Mouse (Mus musculus) limb, embryonic 15.5 days (tissue): ENCODE results near the gene 4930522L14Rik. TPM values are rescaled to one million over a fixed set of nuclear protein-coding genes. Genes with fewer than 3 reads are reported as not detected.
A peak's percentile ranks its signal among the peaks of the same experiment; 100 is the strongest.
"Not testable (repeated sequence)": the region's sequence is repeated elsewhere in the genome, so short reads cannot be mapped to it uniquely, and the experiment has no call there.

ENCODE experiments used
- ATAC-seq: fragments of 200-750 bp; cut with Nextera tagmentation; 2 replicates; pipeline ENCODE4 v1.8.0; 2017; ENCODE audit warnings: low read depth, moderate TSS enrichment; ENCODE audit not compliant: insufficient number of reproducible peaks, low FRiP score, low TSS enrichment
- H3K27ac ChIP-seq: fragments of 300-500 bp; sonication (generic); 2 replicates; pipeline ENCODE4 v1.5.1; 2015; ENCODE audit warnings: moderate library complexity, mild to moderate bottlenecking, inconsistent platforms
- H3K27me3 ChIP-seq: fragments of 300-500 bp; sonication (generic); 2 replicates; pipeline ENCODE4 v1.6.1; 2015; ENCODE audit warnings: inconsistent platforms
- H3K36me3 ChIP-seq: fragments of 300-500 bp; sonication (generic); 2 replicates; pipeline ENCODE4 v1.6.1; 2015; ENCODE audit warnings: inconsistent platforms
- H3K4me1 ChIP-seq: fragments of 300-500 bp; sonication (generic); 2 replicates; pipeline ENCODE4 v1.6.1; 2015; ENCODE audit warnings: inconsistent platforms
- H3K4me2 ChIP-seq: fragments of 300-500 bp; sonication (generic); 2 replicates; pipeline ENCODE4 v1.6.1; 2015; ENCODE audit warnings: mild to moderate bottlenecking, inconsistent platforms
- H3K4me3 ChIP-seq: fragments of 300-500 bp; sonication (generic); 2 replicates; pipeline ENCODE4 v1.5.1; 2015; ENCODE audit warnings: mild to moderate bottlenecking, inconsistent platforms
- H3K9ac ChIP-seq: fragments of 300-500 bp; sonication (generic); 2 replicates; pipeline ENCODE4 v1.6.1; 2015; ENCODE audit warnings: inconsistent platforms
- H3K9me3 ChIP-seq: fragments of 300-500 bp; sonication (generic); 2 replicates; pipeline ENCODE4 v1.6.1; 2016; ENCODE audit warnings: inconsistent platforms
- WGBS: fragments of 180-500 bp; shearing (Covaris S2); methylation state at CpG from one replicate; pipeline ENCODE4 v1.1.7; 2015; 5-methylcytosine and 5-hydroxymethylcytosine counted together
- polyA plus RNA-seq: library from polyadenylated mRNA; unstranded; fragments of >200 nt; fragmentation: Nextera tagmentation; extraction: Ambion mirVana; gene quantifications from 2 replicates; pipeline ENCODE4 v1.2.1, GENCODE M21; 2015

4930522L14Rik gene
- polyA plus RNA-seq, result 9.7 and 11.3 TPM in 2 replicates

- peak; percentile 82 for ATAC-seq
- WGBS, result under 1% methylated on average over 25 of the region's 25 CpGs
These were observed at the start of gene 4930522L14Rik for GRCm38 (mm10) chr5:109751391-109752071. TSS of gene 4930522L14Rik (minus strand) at chr5:109751886.

GRCm38 (mm10) chr5:109801466-109801865 is 49.8 kb upstream of the 4930522L14Rik start:
- not testable (repeated sequence) for H3K4me3 ChIP-seq, H3K4me2 ChIP-seq, H3K36me3 ChIP-seq, ATAC-seq, H3K9me3 ChIP-seq, H3K27ac ChIP-seq, H3K4me1 ChIP-seq, H3K27me3 ChIP-seq, H3K9ac ChIP-seq

More at GRCm38 (mm10) chr5:109751391-109752071, at the start of gene 4930522L14Rik:
- Histone ChIP-seq H3K4me2 (peak within 1 kb of the TSS; percentile 51), H3K4me3 (peak within 1 kb of the TSS; percentile 56), H3K9ac (0 out of 2 replicates have a peak within 1 kb of the TSS, but pooled peaks have one; percentile 47)
- H3K27me3 ChIP-seq, H3K36me3 ChIP-seq, H3K9me3 ChIP-seq, H3K27ac ChIP-seq, H3K4me1 ChIP-seq: not testable (repeated sequence)

GRCm38 (mm10) chr5:109799948-109800347 is 48.3 kb upstream of the 4930522L14Rik start:
- not testable (repeated sequence) for H3K9me3 ChIP-seq, ATAC-seq, H3K27ac ChIP-seq, H3K36me3 ChIP-seq, H3K9ac ChIP-seq, H3K4me3 ChIP-seq, H3K4me2 ChIP-seq, H3K4me1 ChIP-seq, H3K27me3 ChIP-seq
- 65% methylated on average over 2 of the region's 2 CpGs for WGBS

- not testable (repeated sequence) for H3K4me3 ChIP-seq, H3K36me3 ChIP-seq, ATAC-seq, H3K9ac ChIP-seq, H3K27ac ChIP-seq, H3K4me2 ChIP-seq, H3K4me1 ChIP-seq, H3K27me3 ChIP-seq, H3K9me3 ChIP-seq
- WGBS, result 92% methylated on average over 3 of the region's 3 CpGs
These were observed 45.3 kb upstream of the 4930522L14Rik start for GRCm38 (mm10) chr5:109797017-109797416.

- not testable (repeated sequence) for H3K27me3 ChIP-seq, H3K4me1 ChIP-seq, H3K9me3 ChIP-seq, H3K27ac ChIP-seq, H3K36me3 ChIP-seq
- Histone ChIP-seq H3K4me2 (peak overlapping the region; percentile 57), H3K4me3 (peak overlapping the region; percentile 61), H3K9ac (peak overlapping the region; percentile 51)
- ATAC-seq, result peak; percentile 83
- under 1% methylated on average over 25 of the region's 25 CpGs for WGBS
These were observed 44.4 kb upstream of the 4930522L14Rik start for GRCm38 (mm10) chr5:109795967-109796652.

- not testable (repeated sequence) for H3K36me3 ChIP-seq, H3K9me3 ChIP-seq, H3K4me1 ChIP-seq, H3K27ac ChIP-seq, ATAC-seq, H3K9ac ChIP-seq, H3K27me3 ChIP-seq
- H3K4me3 ChIP-seq, result peak overlapping the region; percentile 56
- peak overlapping the region; percentile 51 for H3K4me2 ChIP-seq
- WGBS, result 64% methylated on average over 4 of the region's 4 CpGs
These were observed 541 bp upstream of the 4930522L14Rik start for GRCm38 (mm10) chr5:109752073-109752780.

GRCm38 (mm10) chr5:109745081-109745480 is 6.6 kb downstream of the 4930522L14Rik start:
- not testable (repeated sequence) for H3K4me2 ChIP-seq, H3K9ac ChIP-seq, H3K4me1 ChIP-seq, H3K27ac ChIP-seq, H3K36me3 ChIP-seq, H3K4me3 ChIP-seq, H3K27me3 ChIP-seq, ATAC-seq, H3K9me3 ChIP-seq
- 88% methylated on average over 1 of the region's 1 CpGs for WGBS

GRCm38 (mm10) chr5:109717341-109717740 is 34.3 kb downstream of the 4930522L14Rik start:
- H3K27ac ChIP-seq, H3K27me3 ChIP-seq, H3K9me3 ChIP-seq, H3K4me2 ChIP-seq, H3K4me1 ChIP-seq, H3K9ac ChIP-seq, H3K4me3 ChIP-seq, H3K36me3 ChIP-seq, ATAC-seq: not testable (repeated sequence)
- WGBS, result 58% methylated on average over 3 of the region's 3 CpGs

- not testable (repeated sequence) for H3K9me3 ChIP-seq, ATAC-seq, H3K27ac ChIP-seq, H3K27me3 ChIP-seq, H3K9ac ChIP-seq, H3K36me3 ChIP-seq, H3K4me1 ChIP-seq
- whole genome bisulfite sequencing, result 62% methylated on average over 5 of the region's 5 CpGs
- H3K4me3 ChIP-seq, result peak overlapping the region; percentile 62
- H3K4me2 ChIP-seq, result peak overlapping the region; percentile 72
These were observed 60.3 kb downstream of the 4930522L14Rik start for GRCm38 (mm10) chr5:109691205-109691965.

- under 1% methylated on average over 26 of the region's 26 CpGs for WGBS
These were observed 61.0 kb downstream of the 4930522L14Rik start, which contains the start of gene 5430403G16Rik for GRCm38 (mm10) chr5:109690537-109691201. TSS of gene 5430403G16Rik (minus strand) at chr5:109691041.

More at GRCm38 (mm10) chr5:109690537-109691201, 61.0 kb downstream of the 4930522L14Rik start, which contains the start of gene 5430403G16Rik:
- peak; percentile 94 for ATAC-seq
- H3K9ac ChIP-seq, result peak within 1 kb of the TSS; percentile 51
- H3K27ac ChIP-seq, result peak within 1 kb of the TSS; percentile 76
- not testable (repeated sequence) for H3K4me1 ChIP-seq, H3K27me3 ChIP-seq, H3K36me3 ChIP-seq, H3K9me3 ChIP-seq
- H3K4me3 ChIP-seq, result peak within 1 kb of the TSS; percentile 62
- H3K4me2 ChIP-seq, result peak within 1 kb of the TSS; percentile 72
